Mouse (Mus musculus) C2C12 (cell line): Measurements from ENCODE around the gene A830018L16Rik.

ENCODE experiments used
- CTCF ChIP-seq: IDR thresholded peaks from one replicate; pipeline ENCODE4 v1.5.1; 2011; ENCODE audit not compliant: control insufficient read depth, insufficient read depth, insufficient read length
- USF1 ChIP-seq: IDR thresholded peaks from one replicate; pipeline ENCODE4 v1.6.1; 2011; ENCODE audit warnings: low read depth, mild to moderate bottlenecking, control low read depth, moderate library complexity

DNA sequence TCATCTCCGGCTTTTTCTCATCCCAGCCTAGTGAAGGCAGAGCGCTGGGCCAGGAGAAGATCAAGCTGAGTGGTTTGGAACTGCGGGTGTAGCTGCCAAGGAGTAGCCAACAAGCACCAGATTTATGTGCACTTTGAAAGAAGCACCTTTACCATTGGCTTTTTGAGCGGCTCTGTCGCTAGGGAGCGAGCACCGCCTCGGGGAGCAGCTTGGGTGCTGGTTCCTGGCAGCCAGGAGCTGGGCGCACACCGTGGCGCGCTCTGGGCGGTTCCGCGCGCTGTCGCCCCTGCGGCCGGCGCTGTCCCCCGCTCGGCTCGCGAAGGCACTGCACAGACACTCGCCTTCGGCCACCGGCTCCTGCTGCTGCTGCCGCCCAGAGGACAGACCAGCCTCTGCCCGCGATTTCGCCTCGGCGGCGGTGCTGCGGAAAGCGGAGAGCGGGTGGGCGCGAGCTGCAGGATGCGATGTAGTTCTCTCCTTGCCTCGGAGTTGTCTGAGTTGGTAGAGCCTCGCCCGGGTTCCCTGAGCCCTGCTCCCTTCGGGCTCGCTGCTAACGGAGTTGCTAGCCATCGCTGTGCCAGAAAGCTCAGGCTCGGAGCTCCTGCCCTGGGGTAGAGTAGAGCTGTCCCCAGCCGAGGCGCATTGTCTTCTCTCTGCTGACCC, at the start of gene A830018L16Rik:
- TF ChIP-seq CTCF (no peak), USF1 (no peak)
